Mouse (Mus musculus): ENCODE measurements around the gene Dennd6b.

Dennd6b gene

GRCm38 (mm10) chr15:89196313-89196706, at the start of gene Dennd6b:
Gene Dennd6b, minus strand, starts transcription at chr15:89196496.
- H3K36me3 ChIP-seq (ENCODE audit: control insufficient read depth, insufficient read depth, low read length, poor library complexity, severe bottlenecking): no peaks in the 10 kb centered on the region
- H3K27me3 ChIP-seq (ENCODE audit: control insufficient read depth, insufficient read depth, low read length, poor library complexity, severe bottlenecking): no peaks in the 10 kb centered on the region
- peak; percentile 98 for DNase-seq (ENCODE audit: low read depth, low spot score)

DNA sequence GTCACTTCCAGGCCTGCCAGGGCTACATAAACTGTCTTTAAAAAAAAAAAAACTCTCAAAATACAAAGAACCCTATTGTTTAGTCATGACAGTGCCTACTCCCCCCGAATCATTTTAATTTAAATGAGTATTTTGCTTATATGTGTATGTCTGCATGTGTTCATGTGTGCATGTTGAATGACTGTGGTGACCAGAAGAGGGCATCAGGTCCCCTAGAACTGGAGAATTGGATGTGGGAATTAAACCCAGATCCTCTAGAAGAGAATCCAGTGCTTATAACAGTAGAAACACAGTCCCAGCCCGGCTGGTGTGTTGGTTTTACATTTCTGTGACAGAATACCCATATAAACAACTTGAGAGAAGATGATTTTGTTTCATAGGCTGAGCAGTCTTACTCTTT, 44.7 kb upstream of the Dennd6b start:
- H3K36me3 ChIP-seq (ENCODE audit: control insufficient read depth, insufficient read depth, low read length, poor library complexity, severe bottlenecking): peaks cover 4% of the 10 kb centered on the region; the same call in 1 of the 2 replicates
- peak; percentile 48 for DNase-seq (ENCODE audit: low read depth, low spot score)
- H3K27me3 ChIP-seq (ENCODE audit: control insufficient read depth, insufficient read depth, low read length, poor library complexity, severe bottlenecking): no peaks in the 10 kb centered on the region

DNA sequence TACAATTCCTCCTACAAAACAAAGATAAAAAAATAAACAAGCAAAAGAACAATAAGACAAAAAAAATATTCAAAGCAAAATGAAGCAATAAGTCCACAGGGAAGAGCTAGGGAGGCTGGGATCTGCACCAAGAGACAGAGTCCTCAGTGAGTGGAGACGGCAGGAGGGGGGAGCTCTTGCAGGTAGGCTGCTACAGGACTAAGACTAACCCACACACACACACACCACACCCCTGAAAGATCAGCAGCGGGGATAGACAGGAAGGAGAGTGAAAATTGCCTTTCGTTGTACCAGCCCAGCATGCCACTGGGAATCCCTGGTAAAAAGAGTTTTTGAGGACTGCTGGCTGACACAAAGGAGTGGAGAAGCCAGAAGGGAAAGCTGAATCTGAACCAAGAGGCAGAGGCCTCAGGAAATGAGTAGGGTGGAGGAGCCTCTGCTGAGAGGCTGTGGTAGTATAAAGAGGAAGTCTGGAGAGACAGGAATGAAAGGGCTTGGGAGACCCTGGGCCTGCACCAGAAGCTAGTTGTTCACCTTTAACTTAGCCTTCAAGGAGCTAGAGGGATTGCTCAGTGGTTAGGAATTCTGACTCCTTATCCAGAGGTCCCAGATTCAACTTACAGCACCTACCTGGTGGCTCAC, 43.6 kb upstream of the Dennd6b start:
- Histone ChIP-seq H3K36me3 (ENCODE audit: control insufficient read depth, insufficient read depth, low read length, poor library complexity, severe bottlenecking) (0 out of 2 replicates have a peak, but pooled peaks cover 1% of the 10 kb centered on the region), H3K27me3 (ENCODE audit: control insufficient read depth, insufficient read depth, low read length, poor library complexity, severe bottlenecking) (no peaks in the 10 kb centered on the region)
- no peak for DNase-seq (ENCODE audit: low read depth, low spot score)

DNA sequence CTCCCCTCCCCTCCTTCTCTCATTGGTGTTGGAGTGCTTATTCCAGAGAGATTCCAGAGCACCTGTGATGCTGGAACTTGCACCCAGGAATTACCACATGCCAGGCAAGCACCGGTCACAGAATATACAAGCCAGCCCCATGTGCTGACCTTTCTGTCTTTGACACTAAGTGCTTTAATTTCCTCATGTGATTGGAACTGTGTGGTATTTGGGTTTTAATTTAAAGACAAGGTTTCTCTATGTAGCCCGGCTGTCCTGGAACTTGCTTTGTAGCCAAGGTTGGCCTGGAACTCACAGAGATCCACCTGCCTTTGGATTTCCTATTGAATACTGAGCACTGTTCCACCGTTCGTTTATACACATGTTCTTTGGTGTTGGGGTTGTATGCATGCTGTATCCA, 37.8 kb upstream of the Dennd6b start:
- no peaks in the 10 kb centered on the region for H3K27me3 ChIP-seq (ENCODE audit: control insufficient read depth, insufficient read depth, low read length, poor library complexity, severe bottlenecking)
- 0 out of 2 replicates have a peak, but pooled peaks cover 1% of the 10 kb centered on the region for H3K36me3 ChIP-seq (ENCODE audit: control insufficient read depth, insufficient read depth, low read length, poor library complexity, severe bottlenecking)
- DNase-seq (ENCODE audit: low read depth, low spot score): no peak

GRCm38 (mm10) chr15:89233586-89233985, 37.3 kb upstream of the Dennd6b start:
- H3K36me3 ChIP-seq (ENCODE audit: control insufficient read depth, insufficient read depth, low read length, poor library complexity, severe bottlenecking): 0 out of 2 replicates have a peak, but pooled peaks cover 1% of the 10 kb centered on the region
- peak; percentile 25 for DNase-seq (ENCODE audit: low read depth, low spot score)
- no peaks in the 10 kb centered on the region for H3K27me3 ChIP-seq (ENCODE audit: control insufficient read depth, insufficient read depth, low read length, poor library complexity, severe bottlenecking)

- no peak for DNase-seq (ENCODE audit: low read depth, low spot score)
- Histone ChIP-seq H3K36me3 (ENCODE audit: control insufficient read depth, insufficient read depth, low read length, poor library complexity, severe bottlenecking) (no peaks in the 10 kb centered on the region), H3K27me3 (ENCODE audit: control insufficient read depth, insufficient read depth, low read length, poor library complexity, severe bottlenecking) (no peaks in the 10 kb centered on the region)
These were observed 19.4 kb upstream of the Dennd6b start for GRCm38 (mm10) chr15:89215611-89216233.

- no peaks in the 10 kb centered on the region for H3K36me3 ChIP-seq (ENCODE audit: control insufficient read depth, insufficient read depth, low read length, poor library complexity, severe bottlenecking)
- DNase-seq (ENCODE audit: low read depth, low spot score): no peak
- no peaks in the 10 kb centered on the region for H3K27me3 ChIP-seq (ENCODE audit: control insufficient read depth, insufficient read depth, low read length, poor library complexity, severe bottlenecking)
These were observed 18.7 kb upstream of the Dennd6b start for GRCm38 (mm10) chr15:89214953-89215352.

- Histone ChIP-seq H3K36me3 (ENCODE audit: control insufficient read depth, insufficient read depth, low read length, poor library complexity, severe bottlenecking) (no peaks in the 10 kb centered on the region), H3K27me3 (ENCODE audit: control insufficient read depth, insufficient read depth, low read length, poor library complexity, severe bottlenecking) (no peaks in the 10 kb centered on the region)
- no peak for DNase-seq (ENCODE audit: low read depth, low spot score)
These were observed 17.2 kb upstream of the Dennd6b start for GRCm38 (mm10) chr15:89213517-89213916.

GRCm38 (mm10) chr15:89212495-89212894, 16.2 kb upstream of the Dennd6b start:
- DNase-seq (ENCODE audit: low read depth, low spot score): no peak
- Histone ChIP-seq H3K27me3 (ENCODE audit: control insufficient read depth, insufficient read depth, low read length, poor library complexity, severe bottlenecking) (no peaks in the 10 kb centered on the region), H3K36me3 (ENCODE audit: control insufficient read depth, insufficient read depth, low read length, poor library complexity, severe bottlenecking) (no peaks in the 10 kb centered on the region)

DNA sequence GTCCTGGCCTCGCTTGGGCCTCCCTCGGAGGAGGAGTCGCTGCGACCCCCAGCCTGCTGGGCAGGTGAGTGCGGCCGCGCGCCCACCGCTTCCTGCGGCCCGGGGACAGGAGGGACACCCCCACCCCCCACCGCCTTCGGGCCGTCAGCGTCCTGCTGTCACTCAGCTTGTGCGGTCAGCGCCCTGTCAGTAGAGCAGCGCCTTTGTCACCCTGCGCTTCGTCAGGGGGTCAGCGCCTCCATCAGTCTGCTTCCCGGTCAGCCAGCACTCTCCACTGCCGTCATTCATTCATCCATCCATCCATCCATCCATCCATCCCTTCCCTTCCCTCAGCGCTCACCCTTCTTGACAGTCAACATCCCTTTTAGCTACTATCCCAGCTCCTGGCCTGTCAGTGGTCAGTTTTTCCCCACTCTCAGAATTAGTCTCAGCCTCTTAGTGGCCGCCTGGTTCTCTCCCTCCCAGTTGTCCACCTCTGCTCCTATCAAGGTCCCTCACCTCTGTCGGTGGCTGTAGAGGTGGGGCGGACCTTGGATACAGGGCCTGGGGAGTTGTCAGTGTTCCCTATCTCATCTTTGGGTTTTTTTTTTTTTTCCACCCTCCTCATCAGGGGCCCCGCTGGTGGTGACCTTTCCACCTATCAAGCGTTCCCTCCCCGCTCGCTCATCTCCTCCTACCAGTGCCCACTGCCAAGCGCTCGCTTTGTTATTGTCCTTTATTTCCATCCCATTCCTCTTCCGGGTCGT, 15.6 kb upstream of the Dennd6b start:
- Histone ChIP-seq H3K36me3 (ENCODE audit: control insufficient read depth, insufficient read depth, low read length, poor library complexity, severe bottlenecking) (no peaks in the 10 kb centered on the region), H3K27me3 (ENCODE audit: control insufficient read depth, insufficient read depth, low read length, poor library complexity, severe bottlenecking) (no peaks in the 10 kb centered on the region)
- no peak for DNase-seq (ENCODE audit: low read depth, low spot score)

GRCm38 (mm10) chr15:89210915-89211715, 14.8 kb upstream of the Dennd6b start, which contains the start of gene Ppp6r2:
Gene Ppp6r2, plus strand, starts transcription at chr15:89211553.
- Histone ChIP-seq H3K36me3 (ENCODE audit: control insufficient read depth, insufficient read depth, low read length, poor library complexity, severe bottlenecking) (no peaks in the 10 kb centered on the region), H3K27me3 (ENCODE audit: control insufficient read depth, insufficient read depth, low read length, poor library complexity, severe bottlenecking) (no peaks in the 10 kb centered on the region)
- DNase-seq (ENCODE audit: low read depth, low spot score): peak; percentile 77

- Histone ChIP-seq H3K27me3 (ENCODE audit: control insufficient read depth, insufficient read depth, low read length, poor library complexity, severe bottlenecking) (no peaks in the 10 kb centered on the region), H3K36me3 (ENCODE audit: control insufficient read depth, insufficient read depth, low read length, poor library complexity, severe bottlenecking) (no peaks in the 10 kb centered on the region)
- DNase-seq (ENCODE audit: low read depth, low spot score): peak; percentile 91
These were observed 13.8 kb upstream of the Dennd6b start for GRCm38 (mm10) chr15:89209886-89210761.

DNA sequence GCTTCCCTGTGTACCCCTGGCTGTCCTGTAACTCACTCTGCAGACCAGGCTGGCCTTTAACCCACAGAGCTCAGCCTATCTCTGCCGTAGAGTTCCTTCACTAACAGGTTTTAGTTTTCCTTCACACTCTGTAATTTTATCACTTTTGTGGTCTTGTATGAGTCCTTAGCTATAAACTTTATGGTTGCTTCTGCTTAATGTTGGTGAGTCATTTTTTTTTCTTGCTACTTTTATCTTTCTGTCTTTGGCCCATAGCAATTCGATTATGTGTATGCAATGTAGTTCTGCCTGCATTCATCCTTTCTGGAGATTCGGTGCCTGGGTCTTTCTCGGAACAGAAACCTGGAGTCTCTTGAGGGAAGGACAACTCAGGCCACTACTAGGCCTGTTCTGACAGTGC, 11.2 kb upstream of the Dennd6b start:
- H3K36me3 ChIP-seq (ENCODE audit: control insufficient read depth, insufficient read depth, low read length, poor library complexity, severe bottlenecking): no peaks in the 10 kb centered on the region
- H3K27me3 ChIP-seq (ENCODE audit: control insufficient read depth, insufficient read depth, low read length, poor library complexity, severe bottlenecking): no peaks in the 10 kb centered on the region
- no peak for DNase-seq (ENCODE audit: low read depth, low spot score)

GRCm38 (mm10) chr15:89197056-89197455, 760 bp upstream of the Dennd6b start:
- no peaks in the 10 kb centered on the region for H3K36me3 ChIP-seq (ENCODE audit: control insufficient read depth, insufficient read depth, low read length, poor library complexity, severe bottlenecking)
- DNase-seq (ENCODE audit: low read depth, low spot score): no peak
- no peaks in the 10 kb centered on the region for H3K27me3 ChIP-seq (ENCODE audit: control insufficient read depth, insufficient read depth, low read length, poor library complexity, severe bottlenecking)

Data from splenic B cell, adult 2 months (primary cell).